Mouse (Mus musculus): Measurements from ENCODE around the gene Spon2. TPM values are rescaled to one million over a fixed set of nuclear protein-coding genes. Genes with fewer than 3 reads are reported as not detected.

Spon2 gene
- total RNA-seq, 2 experiments from 2014 or later, result 0.57 to 0.64 TPM

Other genes starting within 250 kb of the Spon2 start
- 1,000 to 10,000 TPM; 1,163 to 1,279 TPM for gene Ywhah, start 199.6 kb downstream of the Spon2 start, total RNA-seq (2021)
- gene Slc5a1, start 114.2 kb downstream of the Spon2 start, total RNA-seq (2021), result under 1 TPM in 1 of 2 experiments, not detected in 1; 0.07 TPM
- 100 to 1,000 TPM; 281 to 299 TPM for gene Ctbp1, start 56.5 kb upstream of the Spon2 start, total RNA-seq (2021)
- gene Maea, start 117.1 kb upstream of the Spon2 start, total RNA-seq (2021), result 100 to 1,000 TPM in 1 of 2 experiments, 10 to 100 TPM in 1; 90.8 to 100 TPM
- 1 to 10 TPM; 4.9 to 5.9 TPM for gene Uvssa, start 160.1 kb upstream of the Spon2 start, total RNA-seq (2021)
- not detected for gene Nkx1-1, start 215.5 kb upstream of the Spon2 start, total RNA-seq (2021)